Mouse (Mus musculus) cerebellum, adult 2 months (tissue): ENCODE results near the gene Cacna2d2. TPM values are rescaled to one million over a fixed set of nuclear protein-coding genes. Genes with fewer than 3 reads are reported as not detected.

Source experiments
- DNase-seq, 2 experiments: peaks; one replicate each; pipeline ENCODE4 v3.0.0; 2021
- H3K27ac ChIP-seq: fragments of 200-500 bp; 2 replicates; pipeline ENCODE4 v1.5.1; 2012; ENCODE audit warnings: low read length, control low read depth, inconsistent platforms; ENCODE audit not compliant: insufficient read depth
- H3K27me3 ChIP-seq: fragments of 200-500 bp; 2 replicates; pipeline ENCODE4 v1.6.1; 2012; ENCODE audit warnings: inconsistent platforms, mild to moderate bottlenecking, low read length, moderate library complexity; ENCODE audit not compliant: control insufficient read depth, insufficient read depth
- H3K4me1 ChIP-seq: fragments of 200-500 bp; 2 replicates; pipeline ENCODE4 v1.6.1; 2011; ENCODE audit warnings: low read length; ENCODE audit not compliant: control insufficient read depth, insufficient read depth
- H3K4me3 ChIP-seq: fragments of 200-500 bp; replicated peaks from 2 replicates; pipeline ENCODE3; 2011; ENCODE audit warnings: mild to moderate bottlenecking, low read depth, low read length, control low read depth; ENCODE audit not compliant: insufficient read depth
- CTCF ChIP-seq: fragments of 200-500 bp; IDR thresholded peaks from 2 replicates; pipeline ENCODE4 v1.5.1; 2011; ENCODE audit warnings: low read depth, mild to moderate bottlenecking, control low read depth, low read length, moderate library complexity, borderline replicate concordance; ENCODE audit not compliant: insufficient read depth
- POLR2A ChIP-seq: fragments of 200-500 bp; IDR thresholded peaks from 2 replicates; pipeline ENCODE4 v1.6.1; 2011; ENCODE audit warnings: low read length, control low read depth, borderline replicate concordance; ENCODE audit not compliant: insufficient read depth
- WGBS: fragments of 180-500 bp; shearing (Covaris S2); methylation state at CpG from one replicate; pipeline ENCODE4 v1.1.7; 2018; 5-methylcytosine and 5-hydroxymethylcytosine counted together
- polyA plus RNA-seq: library from polyadenylated mRNA; depleted of rRNA; stranded (reverse); fragments of >200 nt; gene quantifications from 2 replicates; pipeline ENCODE4 v1.2.3, GENCODE M21; 2012

The Cacna2d2 gene
- polyA plus RNA-seq, 1 experiment: 130 TPM

DNA sequence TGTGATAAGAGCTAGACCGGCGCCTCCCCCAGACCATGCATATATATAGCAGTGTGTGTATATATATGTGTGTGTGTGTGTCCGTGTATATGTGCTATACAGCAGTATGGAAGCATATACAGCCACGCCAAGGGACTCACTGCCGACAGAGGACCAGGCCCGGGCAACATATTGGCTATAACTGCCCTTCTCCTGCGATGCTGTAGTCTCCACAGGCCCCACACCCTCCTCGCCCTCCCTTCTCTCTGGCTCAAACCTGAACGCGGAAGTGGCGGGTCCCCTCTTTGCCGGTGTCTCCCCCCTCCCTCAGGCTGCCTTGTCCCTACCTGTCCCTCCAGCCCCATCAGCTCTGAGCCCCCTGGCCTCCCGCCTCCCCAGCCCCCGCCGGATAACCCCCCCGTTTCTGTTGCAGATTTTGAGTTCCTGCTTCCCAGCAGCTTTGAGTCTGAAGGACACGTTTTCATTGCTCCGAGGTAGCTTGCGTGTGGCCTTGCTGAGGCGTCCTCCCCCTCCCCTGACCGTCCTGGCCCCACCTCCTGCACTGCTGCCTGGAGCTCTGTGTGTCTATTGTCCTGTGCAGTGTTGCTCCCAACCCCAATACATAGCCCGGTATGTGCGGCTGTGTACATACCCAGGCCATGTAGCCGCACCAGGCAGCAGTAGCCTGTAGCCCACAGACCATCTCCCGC, 122.4 kb downstream of the Cacna2d2 start:
- DNase-seq: no peak
- 58% methylated on average over 25 of the region's 25 CpGs for WGBS
- TF ChIP-seq CTCF (no peak), POLR2A (no peak)
- no peak overlapping the region for H3K27ac ChIP-seq
- H3K4me3 ChIP-seq: no peak overlapping the region
- H3K27me3 ChIP-seq: no peaks in the 10 kb centered on the region
- H3K4me1 ChIP-seq: no peaks in the 10 kb centered on the region

DNA sequence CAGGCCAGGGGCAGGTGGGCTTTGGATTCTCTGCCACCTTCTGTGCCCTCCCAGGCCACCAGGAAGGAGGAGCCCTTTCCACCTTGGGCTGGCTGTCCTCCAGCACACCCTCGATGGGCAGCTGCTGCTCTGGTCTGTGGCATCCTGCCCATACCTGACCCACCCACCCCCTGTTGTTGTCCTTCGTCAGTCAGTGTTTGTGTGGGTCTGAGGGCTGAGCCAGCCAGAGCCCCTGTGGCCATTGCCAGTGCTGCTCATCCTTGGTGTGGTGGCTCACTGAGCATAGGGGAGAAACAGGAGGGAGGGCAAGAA, 122.9 kb downstream of the Cacna2d2 start:
- TF ChIP-seq POLR2A: no peak
- no peak for TF ChIP-seq CTCF
- 25% methylated on average over 2 of the region's 2 CpGs for WGBS
- Histone ChIP-seq H3K27me3 (no peaks in the 10 kb centered on the region), H3K4me3 (no peak overlapping the region), H3K27ac (no peak overlapping the region), H3K4me1 (no peaks in the 10 kb centered on the region)
- DNase-seq: no peak

DNA sequence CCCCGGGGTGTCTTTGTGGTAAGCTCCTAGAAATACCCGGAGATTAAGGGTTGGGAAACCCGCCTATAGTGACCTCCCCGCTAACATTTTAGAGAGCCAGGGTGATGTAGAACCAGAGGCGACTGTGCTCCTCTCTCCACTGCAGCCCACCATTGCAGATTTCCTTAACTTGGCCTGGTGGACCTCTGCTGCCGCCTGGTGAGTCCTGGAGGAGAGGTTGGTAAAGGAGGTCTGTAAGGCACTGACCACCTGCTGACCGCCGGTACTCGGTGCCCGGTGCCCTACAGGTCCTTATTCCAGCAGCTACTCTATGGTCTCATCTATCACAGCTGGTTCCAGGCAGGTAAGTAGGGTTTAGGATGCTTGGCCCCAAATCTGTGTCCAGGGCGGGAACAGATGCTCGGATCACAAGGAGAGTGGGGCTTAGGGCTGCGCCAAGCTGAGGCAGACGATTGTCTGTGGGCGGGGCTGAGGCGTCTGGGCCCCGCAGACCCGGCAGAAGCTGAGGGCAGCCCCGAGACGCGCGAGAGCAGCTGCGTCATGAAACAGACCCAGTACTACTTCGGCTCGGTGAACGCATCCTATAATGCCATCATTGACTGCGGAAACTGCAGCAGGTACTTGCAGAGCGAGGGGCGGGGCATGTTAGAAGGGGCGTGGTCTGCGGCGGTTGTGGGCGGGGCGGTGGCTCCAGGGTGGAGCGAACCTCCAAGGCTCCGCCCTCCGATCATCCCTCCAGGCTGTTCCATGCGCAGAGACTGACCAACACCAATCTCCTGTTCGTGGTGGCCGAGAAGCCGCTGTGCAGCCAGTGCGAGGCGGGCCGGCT, 127.0 kb downstream of the Cacna2d2 start:
- Histone ChIP-seq H3K27ac (no peak overlapping the region), H3K4me1 (no peaks in the 10 kb centered on the region), H3K27me3 (no peaks in the 10 kb centered on the region), H3K4me3 (no peak overlapping the region)
- no peak for TF ChIP-seq CTCF
- TF ChIP-seq POLR2A: no peak
- 32% methylated on average over 44 of the region's 44 CpGs for WGBS
- DNase-seq: no peak

DNA sequence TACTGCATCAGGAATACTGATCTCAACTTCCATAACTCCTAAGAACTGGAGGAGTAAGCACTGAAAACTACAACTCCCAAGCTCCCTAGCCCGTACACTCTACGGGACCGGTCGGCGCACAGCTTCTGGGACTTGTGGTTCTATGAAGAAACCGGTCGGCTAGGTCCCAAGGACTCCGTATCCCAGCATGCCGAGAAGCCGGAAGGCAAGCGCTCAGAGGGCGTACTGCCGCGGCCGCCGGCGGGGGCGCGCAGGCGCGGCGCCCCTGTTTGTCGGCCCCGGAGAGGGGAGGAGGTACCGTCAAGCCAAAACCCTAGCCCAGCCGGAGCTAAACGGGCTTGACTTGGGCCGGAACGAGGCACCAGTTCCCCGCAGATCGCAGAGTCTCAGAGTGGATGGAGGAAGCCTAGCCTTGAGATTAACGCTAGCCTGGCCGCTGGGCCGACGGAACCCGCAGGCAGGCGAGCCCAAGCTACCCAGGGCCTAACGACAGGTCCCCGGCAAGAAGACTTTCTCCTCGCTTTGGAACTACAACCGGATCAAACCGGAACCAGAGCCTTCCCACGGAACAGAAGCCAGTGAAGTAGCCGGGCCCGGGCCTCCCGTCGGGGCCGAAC, 134.5 kb downstream of the Cacna2d2 start, which contains the start of gene Tmem115:
Tmem115 (plus strand) TSS at position 155 of the 617 bp plus-strand sequence.
- WGBS: under 1% methylated on average over 48 of the region's 48 CpGs

DNA sequence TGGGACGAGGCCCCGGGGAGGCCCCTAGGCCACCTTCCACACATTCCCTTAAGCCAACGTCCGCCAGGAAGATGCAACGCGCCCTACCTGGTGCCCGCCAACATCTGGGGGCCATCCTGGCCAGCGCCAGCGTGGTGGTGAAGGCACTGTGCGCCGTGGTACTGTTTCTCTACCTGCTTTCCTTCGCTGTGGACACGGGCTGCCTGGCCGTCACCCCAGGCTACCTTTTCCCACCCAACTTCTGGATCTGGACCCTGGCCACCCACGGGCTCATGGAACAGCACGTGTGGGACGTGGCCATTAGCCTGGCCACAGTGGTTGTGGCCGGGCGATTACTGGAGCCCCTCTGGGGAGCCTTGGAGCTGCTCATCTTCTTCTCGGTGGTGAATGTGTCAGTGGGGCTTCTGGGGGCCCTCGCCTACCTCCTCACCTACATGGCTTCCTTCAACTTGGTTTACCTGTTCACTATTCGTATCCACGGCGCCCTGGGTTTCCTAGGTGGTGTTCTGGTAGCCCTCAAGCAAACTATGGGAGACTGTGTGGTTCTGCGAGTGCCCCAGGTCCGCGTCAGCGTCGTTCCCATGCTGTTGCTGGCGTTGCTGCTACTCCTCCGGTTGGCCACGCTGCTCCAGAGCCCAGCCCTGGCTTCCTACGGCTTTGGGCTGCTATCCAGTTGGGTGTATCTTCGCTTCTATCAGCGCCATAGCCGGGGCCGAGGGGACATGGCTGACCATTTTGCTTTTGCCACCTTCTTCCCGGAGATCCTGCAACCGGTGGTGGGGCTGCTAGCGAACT, 135.2 kb downstream of the Cacna2d2 start:
- H3K27ac ChIP-seq: peak overlapping the region; percentile 71

More for the DNA sequence above, 134.5 kb downstream of the Cacna2d2 start, which contains the start of gene Tmem115:
- Histone ChIP-seq H3K27ac (peak within 1 kb of the TSS; percentile 71), H3K4me3 (peak within 1 kb of the TSS; percentile 86), H3K27me3 (no peaks in the 10 kb centered on the region), H3K4me1 (peaks cover 16% of the 10 kb centered on the region; the same call in 1 of the 2 replicates)
- peak; percentile 91 to 97 for DNase-seq
- no peak for TF ChIP-seq CTCF
- TF ChIP-seq POLR2A: peak; percentile 72; the same call in 1 of the 2 replicates

DNA sequence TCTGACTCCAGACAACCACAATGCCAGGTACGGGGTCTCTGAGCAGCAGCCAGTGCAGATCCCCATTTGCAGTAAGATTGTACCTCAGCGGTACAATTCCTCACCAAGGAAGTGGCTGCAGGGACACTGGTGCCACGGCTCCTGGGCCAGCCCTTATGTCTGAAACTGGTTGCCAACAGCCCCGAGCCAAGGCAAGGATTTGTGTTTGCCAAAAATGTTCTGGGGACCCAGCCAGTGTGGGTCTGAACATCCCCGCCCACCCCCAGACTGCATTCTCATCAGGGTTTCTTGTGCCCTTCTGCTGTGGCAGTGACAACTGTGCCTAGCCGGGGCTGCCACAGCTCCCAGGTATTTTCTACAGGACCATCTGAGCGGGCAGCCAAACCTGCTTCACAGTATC, 138.8 kb downstream of the Cacna2d2 start:
- Histone ChIP-seq H3K27me3 (no peaks in the 10 kb centered on the region), H3K4me3 (no peak overlapping the region), H3K27ac (no peak overlapping the region), H3K4me1 (peaks cover 16% of the 10 kb centered on the region; the same call in 1 of the 2 replicates)
- TF ChIP-seq CTCF (no peak), POLR2A (no peak)
- 7% methylated on average over 7 of the region's 7 CpGs for WGBS
- peak in 1 of 2 experiments; percentile 44 for DNase-seq

More for the DNA sequence above, 135.2 kb downstream of the Cacna2d2 start:
- H3K27me3 ChIP-seq: no peaks in the 10 kb centered on the region
- WGBS: under 1% methylated on average over 40 of the region's 40 CpGs
- TF ChIP-seq CTCF: no peak
- TF ChIP-seq POLR2A: no peak
- peak; percentile 42 to 50 for DNase-seq
- peaks cover 16% of the 10 kb centered on the region; the same call in 1 of the 2 replicates for H3K4me1 ChIP-seq
- peak overlapping the region; percentile 86 for H3K4me3 ChIP-seq

DNA sequence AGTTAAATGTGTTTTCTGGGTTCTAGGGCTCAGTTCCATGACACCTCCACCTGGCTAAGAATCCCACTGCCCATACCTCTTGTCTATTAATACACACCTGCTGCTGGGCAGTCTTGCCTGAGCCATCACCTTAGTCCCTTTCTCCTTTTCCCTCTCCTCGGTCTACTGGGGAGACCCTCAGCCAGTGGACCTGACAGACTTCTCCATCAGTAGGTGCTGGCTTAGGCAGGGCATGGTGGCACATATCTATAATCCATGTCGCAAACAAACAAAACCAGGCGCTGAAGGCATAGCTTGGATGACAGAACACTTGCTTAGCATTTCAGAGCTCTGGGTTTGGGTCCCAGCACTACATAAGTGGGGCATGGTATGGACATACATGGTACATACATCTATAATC, 139.3 kb downstream of the Cacna2d2 start:
- Histone ChIP-seq H3K4me1 (peaks cover 16% of the 10 kb centered on the region), H3K4me3 (no peak overlapping the region), H3K27me3 (no peaks in the 10 kb centered on the region), H3K27ac (no peak overlapping the region)
- TF ChIP-seq CTCF: no peak
- no peak for TF ChIP-seq POLR2A
- 55% methylated on average over 3 of the region's 3 CpGs for WGBS
- no peak for DNase-seq
